Mouse (Mus musculus) heart, embryonic 16.5 days (tissue): ENCODE results near the gene Mbl2. TPM values are rescaled to one million over a fixed set of nuclear protein-coding genes. Genes with fewer than 3 reads are reported as not detected.
"Not testable (repeated sequence)": the region's sequence is repeated elsewhere in the genome, so short reads cannot be mapped to it uniquely, and the experiment has no call there.

Source experiments
- ATAC-seq: fragments of 200-750 bp; cut with Nextera tagmentation; replicated peaks from 2 replicates; pipeline ENCODE4 v1.8.0; 2017; ENCODE audit warnings: moderate number of reproducible peaks; ENCODE audit not compliant: insufficient read depth, low FRiP score; ENCODE audit errors: extremely low read depth
- H3K27ac ChIP-seq: fragments of 300-500 bp; sonication (generic); 2 replicates; pipeline ENCODE4 v1.5.1; 2014; ENCODE audit warnings: mild to moderate bottlenecking, low read length, control low read depth, moderate library complexity
- H3K27me3 ChIP-seq: fragments of 300-500 bp; sonication (generic); 2 replicates; pipeline ENCODE4 v1.6.1; 2014; ENCODE audit warnings: low read length, mixed read lengths; ENCODE audit not compliant: control insufficient read depth, insufficient read depth
- H3K36me3 ChIP-seq: fragments of 300-500 bp; sonication (generic); 2 replicates; pipeline ENCODE4 v1.6.1; 2014; ENCODE audit not compliant: control insufficient read depth, insufficient read depth
- H3K4me1 ChIP-seq: fragments of 300-500 bp; sonication (generic); 2 replicates; pipeline ENCODE4 v1.6.1; 2014; ENCODE audit warnings: low read length, mixed read lengths; ENCODE audit not compliant: control insufficient read depth, insufficient read depth
- H3K4me2 ChIP-seq: fragments of 300-500 bp; sonication (generic); 2 replicates; pipeline ENCODE4 v1.6.1; 2014; ENCODE audit warnings: low read depth, mild to moderate bottlenecking, control low read depth, low read length
- H3K4me3 ChIP-seq: fragments of 300-500 bp; sonication (generic); 2 replicates; pipeline ENCODE4 v1.5.1; 2014; ENCODE audit warnings: mild to moderate bottlenecking, control low read depth, low read length
- H3K9ac ChIP-seq: fragments of 300-500 bp; sonication (generic); 2 replicates; pipeline ENCODE4 v1.6.1; 2014; ENCODE audit warnings: low read length, control low read depth
- H3K9me3 ChIP-seq: fragments of 300-500 bp; sonication (generic); replicated peaks from 2 replicates; pipeline ENCODE4 v1.6.1; 2016; ENCODE audit warnings: low read length; ENCODE audit not compliant: control insufficient read depth
- WGBS: fragments of 180-500 bp; shearing (Covaris S2); extraction: QIAGEN DNeasy Blood & Tissue Kit; methylation state at CpG from one replicate; pipeline ENCODE4 v1.1.7; 2014; 5-methylcytosine and 5-hydroxymethylcytosine counted together
- polyA plus RNA-seq: library from polyadenylated mRNA; unstranded; fragments of >200 nt; fragmentation: Nextera tagmentation; extraction: Ambion mirVana; gene quantifications from 2 replicates; pipeline ENCODE4 v1.2.1, GENCODE M21; 2015

The Mbl2 gene
- polyA plus RNA-seq = not detected in 2 replicates

GRCm38 (mm10) chr19:30232691-30233090 lies at the start of gene Mbl2:
Mbl2 (plus strand) TSS chr19:30232942.
- Histone ChIP-seq H3K27ac (no peak within 1 kb of the TSS), H3K4me3 (no peak within 1 kb of the TSS), H3K27me3 (no peaks in the 10 kb centered on the region), H3K4me2 (no peak within 1 kb of the TSS), H3K4me1 (no peaks in the 10 kb centered on the region), H3K9me3 (no peaks in the 10 kb centered on the region), H3K36me3 (no peaks in the 10 kb centered on the region), H3K9ac (no peak within 1 kb of the TSS)
- WGBS = 87% methylated on average over 3 of the region's 3 CpGs
- no peak for ATAC-seq

DNA sequence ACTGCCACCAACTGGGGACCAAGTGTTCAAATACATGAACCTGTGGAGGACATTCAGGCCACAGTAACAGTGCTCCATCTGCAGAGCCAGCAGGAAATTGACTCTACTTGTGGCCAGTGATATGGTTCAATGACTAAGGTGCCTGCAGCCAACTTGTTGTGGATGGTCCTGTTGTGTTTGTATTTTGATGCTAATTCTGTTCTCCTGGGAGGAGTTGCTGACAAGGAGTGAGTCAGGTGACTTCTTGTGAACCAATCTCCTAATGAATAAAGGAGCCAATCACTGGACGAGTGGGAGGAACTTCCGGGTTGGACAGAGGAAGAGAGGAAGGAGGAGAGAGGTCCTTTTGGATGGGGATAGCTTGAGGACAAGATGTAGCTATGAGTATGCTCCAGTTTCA lies 47.2 kb upstream of the Mbl2 start:
- peaks cover 4% of the 10 kb centered on the region for H3K9me3 ChIP-seq
- H3K36me3 ChIP-seq = no peaks in the 10 kb centered on the region
- H3K4me3 ChIP-seq = no peak overlapping the region
- 71% methylated on average over 2 of the region's 2 CpGs for WGBS
- ATAC-seq = no peak
- H3K27ac ChIP-seq = no peak overlapping the region
- H3K4me1 ChIP-seq = no peaks in the 10 kb centered on the region
- H3K4me2 ChIP-seq = no peak overlapping the region
- no peaks in the 10 kb centered on the region for H3K27me3 ChIP-seq
- H3K9ac ChIP-seq = no peak overlapping the region

GRCm38 (mm10) chr19:30187232-30187631 lies 45.5 kb upstream of the Mbl2 start:
- Histone ChIP-seq H3K9me3 (peaks cover 4% of the 10 kb centered on the region), H3K4me3 (no peak overlapping the region), H3K27ac (no peak overlapping the region), H3K36me3 (no peaks in the 10 kb centered on the region), H3K4me1 (no peaks in the 10 kb centered on the region), H3K27me3 (no peaks in the 10 kb centered on the region), H3K4me2 (no peak overlapping the region), H3K9ac (no peak overlapping the region)
- 88% methylated on average over 2 of the region's 2 CpGs for WGBS
- ATAC-seq = no peak

- Histone ChIP-seq H3K9me3 (no peaks in the 10 kb centered on the region), H3K36me3 (no peaks in the 10 kb centered on the region), H3K4me2 (no peak overlapping the region), H3K4me3 (no peak overlapping the region), H3K9ac (no peak overlapping the region), H3K27me3 (no peaks in the 10 kb centered on the region), H3K4me1 (no peaks in the 10 kb centered on the region), H3K27ac (no peak overlapping the region)
- no peak for ATAC-seq
- 75% methylated on average over 6 of the region's 6 CpGs for WGBS
These were observed 37.7 kb upstream of the Mbl2 start for GRCm38 (mm10) chr19:30194999-30195398.

DNA sequence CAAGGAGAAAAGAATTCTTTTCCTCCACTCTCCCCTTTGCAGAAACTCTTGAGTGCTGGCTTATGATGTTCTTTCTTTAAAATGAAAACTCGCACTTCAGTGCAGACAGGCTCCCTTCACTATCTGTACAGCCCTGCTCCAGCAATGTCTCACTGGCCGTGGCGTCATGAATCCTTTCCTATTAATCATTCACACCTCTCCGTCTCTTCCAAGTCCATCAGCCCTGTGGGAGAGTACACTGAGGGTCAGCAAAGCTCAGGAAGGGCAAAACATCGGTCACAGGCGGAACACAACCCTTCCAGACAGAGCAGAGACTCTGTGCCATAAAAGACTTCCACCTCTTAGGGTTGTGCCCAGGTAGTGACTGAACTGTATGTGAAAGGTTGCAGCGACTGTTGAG lies 30.6 kb upstream of the Mbl2 start:
- Histone ChIP-seq H3K36me3 (no peaks in the 10 kb centered on the region), H3K9ac (no peak overlapping the region), H3K4me2 (no peak overlapping the region), H3K27ac (no peak overlapping the region), H3K27me3 (no peaks in the 10 kb centered on the region), H3K9me3 (no peaks in the 10 kb centered on the region), H3K4me3 (no peak overlapping the region), H3K4me1 (no peaks in the 10 kb centered on the region)
- 39% methylated on average over 7 of the region's 7 CpGs for WGBS
- no peak for ATAC-seq

DNA sequence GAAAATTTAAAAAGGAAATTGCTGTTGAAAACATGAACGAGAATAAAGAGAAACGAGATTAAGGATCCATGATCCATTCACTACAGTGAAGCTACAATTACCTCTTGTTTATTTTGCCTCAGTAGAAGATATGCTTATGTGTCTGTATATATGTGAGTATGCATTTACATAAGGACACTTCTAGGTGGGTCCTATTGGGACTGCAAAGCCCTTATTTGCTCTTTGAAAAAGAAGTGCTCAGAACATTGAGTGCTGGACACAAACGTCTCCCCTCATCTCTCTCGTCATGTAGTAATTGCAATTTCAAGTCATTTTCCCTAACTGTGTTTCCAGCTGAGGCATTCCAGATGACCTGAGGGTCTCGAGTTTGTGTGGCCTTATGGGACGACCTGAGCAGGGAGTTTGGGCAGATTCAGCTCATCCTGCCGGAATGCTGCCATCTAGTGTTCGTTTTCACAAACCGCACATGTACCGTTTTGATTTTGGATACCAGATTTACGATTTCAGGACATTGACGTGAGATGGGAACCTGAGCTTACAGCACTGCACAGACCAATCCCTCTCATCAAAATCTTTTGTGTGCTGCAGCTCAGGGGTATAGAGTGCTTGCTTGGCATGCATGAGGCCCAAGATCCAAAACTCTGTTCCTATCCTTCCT lies 27.5 kb upstream of the Mbl2 start:
- Histone ChIP-seq H3K27ac (no peak overlapping the region), H3K4me1 (no peaks in the 10 kb centered on the region), H3K4me3 (no peak overlapping the region), H3K4me2 (no peak overlapping the region), H3K36me3 (no peaks in the 10 kb centered on the region), H3K9ac (no peak overlapping the region), H3K27me3 (no peaks in the 10 kb centered on the region), H3K9me3 (no peaks in the 10 kb centered on the region)
- no peak for ATAC-seq
- WGBS = 18% methylated on average over 12 of the region's 12 CpGs

GRCm38 (mm10) chr19:30205874-30206273 lies 26.9 kb upstream of the Mbl2 start:
- ATAC-seq = no peak
- Histone ChIP-seq H3K27me3 (no peaks in the 10 kb centered on the region), H3K4me2 (no peak overlapping the region), H3K27ac (no peak overlapping the region), H3K4me3 (no peak overlapping the region), H3K9ac (no peak overlapping the region), H3K9me3 (no peaks in the 10 kb centered on the region), H3K4me1 (no peaks in the 10 kb centered on the region), H3K36me3 (no peaks in the 10 kb centered on the region)
- WGBS = 83% methylated on average over 4 of the region's 4 CpGs

GRCm38 (mm10) chr19:30206981-30207380 lies 25.8 kb upstream of the Mbl2 start:
- H3K36me3 ChIP-seq = no peaks in the 10 kb centered on the region
- H3K9ac ChIP-seq = no peak overlapping the region
- no peaks in the 10 kb centered on the region for H3K27me3 ChIP-seq
- no peaks in the 10 kb centered on the region for H3K4me1 ChIP-seq
- H3K9me3 ChIP-seq = no peaks in the 10 kb centered on the region
- no peak overlapping the region for H3K27ac ChIP-seq
- no peak overlapping the region for H3K4me2 ChIP-seq
- ATAC-seq = no peak
- H3K4me3 ChIP-seq = no peak overlapping the region
- 66% methylated on average over 1 of the region's 1 CpGs for WGBS

- H3K27ac ChIP-seq, H3K4me2 ChIP-seq, H3K36me3 ChIP-seq, H3K27me3 ChIP-seq, H3K9me3 ChIP-seq, H3K4me1 ChIP-seq, ATAC-seq, H3K9ac ChIP-seq, H3K4me3 ChIP-seq: not testable (repeated sequence)
- WGBS = 76% methylated on average over 8 of the region's 8 CpGs
These were observed 23.7 kb upstream of the Mbl2 start for GRCm38 (mm10) chr19:30209006-30209405.
